Mouse (Mus musculus) limb, embryonic 12.5 days (tissue): ENCODE data around the gene Ebi3. TPM values are rescaled to one million over a fixed set of nuclear protein-coding genes. Genes with fewer than 3 reads are reported as not detected.

Source experiments
- ATAC-seq: fragments of 200-750 bp; cut with Nextera tagmentation; 2 replicates; pipeline ENCODE4 v1.8.0; 2017; ENCODE audit warnings: low read depth, moderate TSS enrichment; ENCODE audit not compliant: insufficient number of reproducible peaks, insufficient read depth, low FRiP score, low TSS enrichment
- H3K27ac ChIP-seq: fragments of 300-500 bp; sonication (generic); 2 replicates; pipeline ENCODE4 v1.5.1; 2016; ENCODE audit warnings: mild to moderate bottlenecking, moderate library complexity
- H3K27me3 ChIP-seq: fragments of 300-500 bp; sonication (generic); 2 replicates; pipeline ENCODE4 v1.6.1; 2016; ENCODE audit warnings: mild to moderate bottlenecking, moderate library complexity
- H3K36me3 ChIP-seq: fragments of 300-500 bp; sonication (generic); 2 replicates; pipeline ENCODE4 v1.6.1; 2016; ENCODE audit warnings: mild to moderate bottlenecking, moderate library complexity
- H3K4me1 ChIP-seq: fragments of 300-500 bp; sonication (generic); replicated peaks from 2 replicates; pipeline ENCODE4 v1.6.1; 2016
- H3K4me2 ChIP-seq: fragments of 300-500 bp; sonication (generic); 2 replicates; pipeline ENCODE4 v1.6.1; 2016; ENCODE audit warnings: mild to moderate bottlenecking, moderate library complexity
- H3K4me3 ChIP-seq: fragments of 300-500 bp; sonication (generic); replicated peaks from 2 replicates; pipeline ENCODE4 v1.5.1; 2016; ENCODE audit warnings: mild to moderate bottlenecking
- H3K9ac ChIP-seq: fragments of 300-500 bp; sonication (generic); replicated peaks from 2 replicates; pipeline ENCODE4 v1.6.1; 2016; ENCODE audit warnings: mild to moderate bottlenecking, moderate library complexity
- H3K9me3 ChIP-seq: fragments of 300-500 bp; sonication (generic); 2 replicates; pipeline ENCODE4 v1.6.1; 2016; ENCODE audit warnings: mild to moderate bottlenecking, moderate library complexity
- WGBS: fragments of 180-500 bp; shearing (Covaris S2); methylation state at CpG from one replicate; pipeline ENCODE4 v1.1.7; 2016; 5-methylcytosine and 5-hydroxymethylcytosine counted together
- polyA plus RNA-seq: library from polyadenylated mRNA; unstranded; fragments of >200 nt; fragmentation: Nextera tagmentation; extraction: Ambion mirVana; gene quantifications from 2 replicates; pipeline ENCODE4 v1.2.1, GENCODE M21; 2016

Ebi3 gene
- polyA plus RNA-seq, 1 experiment from 2014 or later: 1.6 TPM

- Histone ChIP-seq H3K4me1 (peaks cover 6% of the 10 kb centered on the region; the same call in 1 of the 2 replicates), H3K27ac (0 out of 2 replicates have a peak overlapping the region, but pooled peaks have one; percentile 23), H3K9ac (peak overlapping the region; percentile 65), H3K9me3 (no peaks in the 10 kb centered on the region), H3K36me3 (0 out of 2 replicates have a peak, but pooled peaks cover 1% of the 10 kb centered on the region), H3K4me2 (peak overlapping the region; percentile 81), H3K4me3 (peak overlapping the region; percentile 51), H3K27me3 (peaks cover 4% of the 10 kb centered on the region; the same call in 1 of the 2 replicates)
- 29% methylated on average over 5 of the region's 5 CpGs for WGBS
- no peak for ATAC-seq
Measured at GRCm38 (mm10) chr17:55945696-55946095, 6.7 kb upstream of the Ebi3 start.

GRCm38 (mm10) chr17:55948647-55949046 is 3.8 kb upstream of the Ebi3 start:
- ATAC-seq: no peak
- no peaks in the 10 kb centered on the region for H3K36me3 ChIP-seq
- WGBS: 88% methylated on average over 4 of the region's 4 CpGs

GRCm38 (mm10) chr17:55949400-55949799 is 3.0 kb upstream of the Ebi3 start, which contains the start of gene Zfp119b:
Gene Zfp119b, minus strand, starts transcription at chr17:55949500.
- Histone ChIP-seq H3K4me2 (no peak within 1 kb of the TSS), H3K4me3 (no peak within 1 kb of the TSS), H3K4me1 (peaks cover 6% of the 10 kb centered on the region; the same call in 1 of the 2 replicates), H3K27me3 (peaks cover 30% of the 10 kb centered on the region), H3K27ac (no peak within 1 kb of the TSS), H3K9me3 (no peaks in the 10 kb centered on the region), H3K36me3 (no peaks in the 10 kb centered on the region), H3K9ac (no peak within 1 kb of the TSS)
- no peak for ATAC-seq
- 86% methylated on average over 2 of the region's 2 CpGs for WGBS

More at GRCm38 (mm10) chr17:55948647-55949046, 3.8 kb upstream of the Ebi3 start:
- H3K27me3 ChIP-seq: peaks cover 23% of the 10 kb centered on the region; the same call in 1 of the 2 replicates
- no peak overlapping the region for H3K4me2 ChIP-seq
- H3K27ac ChIP-seq: no peak overlapping the region
- no peak overlapping the region for H3K4me3 ChIP-seq
- H3K4me1 ChIP-seq: peaks cover 6% of the 10 kb centered on the region; the same call in 1 of the 2 replicates
- H3K9ac ChIP-seq: no peak overlapping the region
- H3K9me3 ChIP-seq: no peaks in the 10 kb centered on the region

- H3K4me2 ChIP-seq: no peak overlapping the region
- H3K9ac ChIP-seq: no peak overlapping the region
- no peaks in the 10 kb centered on the region for H3K9me3 ChIP-seq
- peaks cover 3% of the 10 kb centered on the region; the same call in 1 of the 2 replicates for H3K4me1 ChIP-seq
- no peak overlapping the region for H3K27ac ChIP-seq
- WGBS: 74% methylated on average over 9 of the region's 9 CpGs
- ATAC-seq: no peak
- peaks cover 41% of the 10 kb centered on the region for H3K27me3 ChIP-seq
- H3K36me3 ChIP-seq: no peaks in the 10 kb centered on the region
- no peak overlapping the region for H3K4me3 ChIP-seq
Measured at GRCm38 (mm10) chr17:55950601-55951000, 1.8 kb upstream of the Ebi3 start.

- H3K9ac ChIP-seq: no peak overlapping the region
- peaks cover 41% of the 10 kb centered on the region for H3K27me3 ChIP-seq
- H3K4me3 ChIP-seq: no peak overlapping the region
- no peaks in the 10 kb centered on the region for H3K36me3 ChIP-seq
- H3K4me2 ChIP-seq: no peak overlapping the region
- no peaks in the 10 kb centered on the region for H3K9me3 ChIP-seq
- no peak overlapping the region for H3K27ac ChIP-seq
- H3K4me1 ChIP-seq: peaks cover 8% of the 10 kb centered on the region; the same call in 1 of the 2 replicates
- ATAC-seq: no peak
Measured at GRCm38 (mm10) chr17:55952041-55952440, 399 bp upstream of the Ebi3 start.

GRCm38 (mm10) chr17:55953751-55954150 is 1.3 kb downstream of the Ebi3 start:
- Histone ChIP-seq H3K27ac (no peak overlapping the region), H3K36me3 (no peaks in the 10 kb centered on the region), H3K4me3 (no peak overlapping the region), H3K9me3 (no peaks in the 10 kb centered on the region), H3K27me3 (peaks cover 41% of the 10 kb centered on the region), H3K9ac (no peak overlapping the region), H3K4me1 (peaks cover 19% of the 10 kb centered on the region), H3K4me2 (no peak overlapping the region)
- no peak for ATAC-seq
- WGBS: 79% methylated on average over 6 of the region's 6 CpGs

GRCm38 (mm10) chr17:55954229-55954628 is 1.8 kb downstream of the Ebi3 start:
- Histone ChIP-seq H3K4me1 (peaks cover 19% of the 10 kb centered on the region), H3K27me3 (peaks cover 41% of the 10 kb centered on the region), H3K4me2 (no peak overlapping the region), H3K4me3 (no peak overlapping the region), H3K27ac (no peak overlapping the region), H3K36me3 (no peaks in the 10 kb centered on the region), H3K9me3 (no peaks in the 10 kb centered on the region), H3K9ac (no peak overlapping the region)
- ATAC-seq: no peak
- 32% methylated on average over 16 of the region's 16 CpGs for WGBS

GRCm38 (mm10) chr17:55956129-55956528 is 3.7 kb downstream of the Ebi3 start:
- Histone ChIP-seq H3K27me3 (peaks cover 32% of the 10 kb centered on the region), H3K9me3 (no peaks in the 10 kb centered on the region), H3K4me3 (peak overlapping the region; percentile 51), H3K36me3 (peaks cover 5% of the 10 kb centered on the region; the same call in 1 of the 2 replicates), H3K4me2 (peak overlapping the region; percentile 79), H3K4me1 (peaks cover 24% of the 10 kb centered on the region), H3K9ac (peak overlapping the region; percentile 51), H3K27ac (no peak overlapping the region)
- no peak for ATAC-seq
- WGBS: 1% methylated on average over 26 of the region's 26 CpGs

- ATAC-seq: no peak
- 33% methylated on average over 6 of the region's 6 CpGs for WGBS
- H3K27me3 ChIP-seq: peaks cover 27% of the 10 kb centered on the region
Measured at GRCm38 (mm10) chr17:55956591-55956990, 4.2 kb downstream of the Ebi3 start.

GRCm38 (mm10) chr17:55957168-55957567 is 4.7 kb downstream of the Ebi3 start:
- Histone ChIP-seq H3K36me3 (peaks cover 15% of the 10 kb centered on the region), H3K9ac (no peak overlapping the region), H3K27me3 (peaks cover 26% of the 10 kb centered on the region), H3K4me2 (peak overlapping the region; percentile 4; the same call in 1 of the 2 replicates), H3K4me1 (peaks cover 24% of the 10 kb centered on the region), H3K27ac (no peak overlapping the region), H3K9me3 (no peaks in the 10 kb centered on the region), H3K4me3 (no peak overlapping the region)
- ATAC-seq: no peak; the same call in 1 of the 2 replicates
- WGBS: 15% methylated on average over 9 of the region's 9 CpGs

More at GRCm38 (mm10) chr17:55956591-55956990, 4.2 kb downstream of the Ebi3 start:
- H3K9me3 ChIP-seq: no peaks in the 10 kb centered on the region
- peaks cover 10% of the 10 kb centered on the region; the same call in 1 of the 2 replicates for H3K36me3 ChIP-seq
- H3K27ac ChIP-seq: no peak overlapping the region
- peaks cover 24% of the 10 kb centered on the region for H3K4me1 ChIP-seq
- H3K4me3 ChIP-seq: peak overlapping the region; percentile 51
- no peak overlapping the region for H3K9ac ChIP-seq
- peak overlapping the region; percentile 79 for H3K4me2 ChIP-seq

- no peak for ATAC-seq
- peaks cover 21% of the 10 kb centered on the region for H3K27me3 ChIP-seq
- peak overlapping the region; percentile 79 for H3K4me2 ChIP-seq
- peaks cover 21% of the 10 kb centered on the region for H3K36me3 ChIP-seq
- no peaks in the 10 kb centered on the region for H3K9me3 ChIP-seq
- 78% methylated on average over 13 of the region's 13 CpGs for WGBS
- H3K9ac ChIP-seq: peak overlapping the region; percentile 52
- peaks cover 24% of the 10 kb centered on the region for H3K4me1 ChIP-seq
- H3K4me3 ChIP-seq: peak overlapping the region; percentile 53
- H3K27ac ChIP-seq: peak overlapping the region; percentile 94
Measured at GRCm38 (mm10) chr17:55957726-55958583, 5.5 kb downstream of the Ebi3 start.
